Comparison of ENCODE assay signal across 23 mouse cellular contexts in genomic region chr10:60741435-60741834, GRCm38 (mm10).
A peak's percentile ranks its signal among the peaks of the same experiment; 100 is the strongest.
DNase-seq lines count a peak whose midpoint lies in the region.
"Had no signal": no experiment of that assay in that cellular context is flagged by ENCODE, and none has a peak within 500 bp of the region (broad histone marks: within the 10 kb centered on the region; RNA-seq: fewer than 3 reads in every experiment).

No protein-coding gene starts in this region.

- no peaks in the 10 kb centered on the region for H3K36me3 ChIP-seq in splenic B cell, adult 2 months (ENCODE audit: control insufficient read depth, insufficient read depth, low read length, poor library complexity, severe bottlenecking)
- H3K36me3 ChIP-seq: liver, embryonic 13.5 days had no signal

- peak; percentile 46 to 48 for DNase-seq in spleen, postnatal 36 days (ENCODE audit: low spot score in 2 of 2)
- DNase-seq in spleen, adult 12 weeks (ENCODE audit: low spot score): no peak
- peak; percentile 43 for DNase-seq in R1 (ENCODE audit: low read depth, low spot score)
- peak; percentile 73 for DNase-seq in splenic B cell, adult 2 months (ENCODE audit: low read depth, low spot score)
- DNase-seq in right cerebral cortex, postnatal 10 days (ENCODE audit: low spot score in 2 of 2): no peak
- DNase-seq in yolk sac, embryonic 10.5 days (ENCODE audit: low spot score): no peak
- DNase-seq in ovary, postnatal 10 days (ENCODE audit: low spot score): no peak
- DNase-seq: adrenal gland, postnatal 36 days; cerebellum, adult 18-20 months; cerebellum, postnatal 14 days; gastrocnemius, postnatal 36 days; heart, postnatal 4 days; kidney, adult 8-10 months; kidney, postnatal 14 days; liver, embryonic 13.5 days; lung, embryonic 14.5 days; right cerebral cortex, postnatal 4 days had no signal

- H3K27me3 ChIP-seq in splenic B cell, adult 2 months (ENCODE audit: control insufficient read depth, insufficient read depth, low read length, poor library complexity, severe bottlenecking): no peaks in the 10 kb centered on the region
- H3K27me3 ChIP-seq: embryonic facial prominence, embryonic 13.5 days; forebrain, embryonic 13.5 days; limb, embryonic 13.5 days; liver, embryonic 13.5 days; megakaryocyte, embryonic 14.5 days; midbrain, embryonic 13.5 days; neural tube, embryonic 12.5 days had no signal

Comparison
In these comparisons a context has a peak if more than half of its experiments do, and no peak if none do; other contexts are left out.
1. DNase-seq: peak in spleen, postnatal 36 days (2 of 2), R1 (single experiment) and splenic B cell, adult 2 months (single experiment); none in spleen, adult 12 weeks (single experiment), right cerebral cortex, postnatal 10 days (0 of 2), yolk sac, embryonic 10.5 days (single experiment) and ovary, postnatal 10 days (single experiment).